Mouse (Mus musculus) hindbrain, postnatal 0 days (tissue): ENCODE measurements at regions not wholly inside any gene's neighbourhood (a gene's known extent, or its start where the extent isn't known, plus 50 kb on each side); places are given as distances from the start of the nearest gene placed in this dataset.

Experiments
- ATAC-seq: fragments of 200-750 bp; cut with Nextera tagmentation; 2 replicates; pipeline ENCODE4 v1.8.0; 2017; ENCODE audit warnings: mild to moderate bottlenecking, moderate TSS enrichment, moderate library complexity
- DNase-seq: peaks from one replicate; pipeline ENCODE4 v3.0.0-alpha.2; 2015; ENCODE audit warnings: low spot score
- H3K27ac ChIP-seq: fragments of 300-500 bp; sonication (generic); 2 replicates; pipeline ENCODE4 v1.5.1; 2014; ENCODE audit warnings: mild to moderate bottlenecking
- H3K27me3 ChIP-seq: fragments of 300-500 bp; sonication (generic); 2 replicates; pipeline ENCODE4 v1.6.1; 2014; ENCODE audit warnings: low read length, mixed read lengths; ENCODE audit not compliant: insufficient read depth
- H3K36me3 ChIP-seq: fragments of 300-500 bp; sonication (generic); 2 replicates; pipeline ENCODE4 v1.6.1; 2014; ENCODE audit warnings: low read length, mixed read lengths; ENCODE audit not compliant: insufficient read depth
- H3K4me1 ChIP-seq: fragments of 300-500 bp; sonication (generic); 2 replicates; pipeline ENCODE4 v1.6.1; 2014; ENCODE audit warnings: antibody characterized with exemption, low read length, mixed read lengths; ENCODE audit not compliant: insufficient read depth
- H3K4me2 ChIP-seq: fragments of 300-500 bp; sonication (generic); 2 replicates; pipeline ENCODE4 v1.6.1; 2014; ENCODE audit warnings: low read depth, mild to moderate bottlenecking, low read length, moderate library complexity, mixed read lengths
- H3K4me3 ChIP-seq: fragments of 300-500 bp; sonication (generic); 2 replicates; pipeline ENCODE4 v1.5.1; 2014; ENCODE audit warnings: low read length
- H3K9ac ChIP-seq: fragments of 300-500 bp; sonication (generic); replicated peaks from 2 replicates; pipeline ENCODE4 v1.6.1; 2014; ENCODE audit warnings: mild to moderate bottlenecking, low read length, moderate library complexity, mixed read lengths
- H3K9me3 ChIP-seq: fragments of 300-500 bp; sonication (generic); 2 replicates; pipeline ENCODE4 v1.6.1; 2016; ENCODE audit warnings: low read length, mixed read lengths
- CTCF ChIP-seq: IDR thresholded peaks from 2 replicates; pipeline ENCODE4 v1.5.1; 2016; ENCODE audit warnings: antibody characterized with exemption, control low read depth, low read depth
- WGBS: fragments of 180-500 bp; shearing (Covaris S2); extraction: QIAGEN DNeasy Blood & Tissue Kit; methylation state at CpG from one replicate; pipeline ENCODE4 v1.1.7; 2014; 5-methylcytosine and 5-hydroxymethylcytosine counted together

- no peaks in the 10 kb centered on the region for H3K36me3 ChIP-seq
- no peaks in the 10 kb centered on the region for H3K27me3 ChIP-seq
- H3K9ac ChIP-seq, result no peak overlapping the region
- H3K27ac ChIP-seq, result no peak overlapping the region
- H3K4me1 ChIP-seq, result no peaks in the 10 kb centered on the region
- ATAC-seq, result no peak
- H3K9me3 ChIP-seq, result no peaks in the 10 kb centered on the region
- 94% methylated on average over 7 of the region's 7 CpGs for WGBS
- DNase-seq, result no peak
- no peak for TF ChIP-seq CTCF
- no peak overlapping the region for H3K4me2 ChIP-seq
- H3K4me3 ChIP-seq, result no peak overlapping the region
These were observed 86.5 kb upstream of the Tmtc2 start for GRCm38 (mm10) chr10:105660761-105661160.

GRCm38 (mm10) chr10:105656788-105657187 lies 82.5 kb upstream of the Tmtc2 start:
- Histone ChIP-seq H3K27me3 (no peaks in the 10 kb centered on the region), H3K27ac (no peak overlapping the region), H3K9me3 (no peaks in the 10 kb centered on the region), H3K4me2 (no peak overlapping the region), H3K4me1 (no peaks in the 10 kb centered on the region), H3K9ac (no peak overlapping the region), H3K4me3 (no peak overlapping the region), H3K36me3 (no peaks in the 10 kb centered on the region)
- DNase-seq (no peak), ATAC-seq (no peak)
- no peak for TF ChIP-seq CTCF
- 79% methylated on average over 2 of the region's 2 CpGs for WGBS

- Histone ChIP-seq H3K27me3 (no peaks in the 10 kb centered on the region), H3K4me1 (no peaks in the 10 kb centered on the region), H3K36me3 (no peaks in the 10 kb centered on the region), H3K4me3 (no peak overlapping the region), H3K27ac (no peak overlapping the region), H3K4me2 (no peak overlapping the region), H3K9ac (no peak overlapping the region), H3K9me3 (no peaks in the 10 kb centered on the region)
- 85% methylated on average over 2 of the region's 2 CpGs for WGBS
- DNase-seq (no peak), ATAC-seq (no peak)
- TF ChIP-seq CTCF, result no peak
These were observed 78.2 kb upstream of the Tmtc2 start for GRCm38 (mm10) chr10:105652475-105652874.

- no peak overlapping the region for H3K4me3 ChIP-seq
- H3K4me1 ChIP-seq, result no peaks in the 10 kb centered on the region
- TF ChIP-seq CTCF, result peak; percentile 2; the same call in 1 of the 2 replicates
- H3K36me3 ChIP-seq, result no peaks in the 10 kb centered on the region
- peak; percentile 81 for DNase-seq
- H3K4me2 ChIP-seq, result peak overlapping the region; percentile 21; the same call in 1 of the 2 replicates
- WGBS, result 34% methylated on average over 9 of the region's 9 CpGs
- no peaks in the 10 kb centered on the region for H3K27me3 ChIP-seq
- ATAC-seq, result peak; percentile 94
- no peak overlapping the region for H3K9ac ChIP-seq
- H3K27ac ChIP-seq, result peak overlapping the region; percentile 41; the same call in 1 of the 2 replicates
- no peaks in the 10 kb centered on the region for H3K9me3 ChIP-seq
These were observed 64.8 kb upstream of the Tmtc2 start for GRCm38 (mm10) chr10:105639011-105639451.

GRCm38 (mm10) chr10:105638500-105638899 lies 64.2 kb upstream of the Tmtc2 start:
- H3K4me2 ChIP-seq, result peak overlapping the region; percentile 21; the same call in 1 of the 2 replicates
- WGBS, result 41% methylated on average over 10 of the region's 10 CpGs
- no peaks in the 10 kb centered on the region for H3K36me3 ChIP-seq
- no peak overlapping the region for H3K4me3 ChIP-seq
- no peak for TF ChIP-seq CTCF
- no peaks in the 10 kb centered on the region for H3K9me3 ChIP-seq
- no peak overlapping the region for H3K9ac ChIP-seq
- peak; percentile 16 for DNase-seq
- 0 out of 2 replicates have a peak, but pooled peaks have one; percentile 27 for ATAC-seq
- H3K4me1 ChIP-seq, result no peaks in the 10 kb centered on the region
- no peaks in the 10 kb centered on the region for H3K27me3 ChIP-seq
- H3K27ac ChIP-seq, result peak overlapping the region; percentile 45; the same call in 1 of the 2 replicates

- DNase-seq (no peak), ATAC-seq (no peak)
- H3K4me3 ChIP-seq, result no peak overlapping the region
- no peak overlapping the region for H3K9ac ChIP-seq
- H3K36me3 ChIP-seq, result no peaks in the 10 kb centered on the region
- H3K4me2 ChIP-seq, result no peak overlapping the region
- H3K4me1 ChIP-seq, result no peaks in the 10 kb centered on the region
- no peak overlapping the region for H3K27ac ChIP-seq
- H3K9me3 ChIP-seq, result no peaks in the 10 kb centered on the region
- no peak for TF ChIP-seq CTCF
- 73% methylated on average over 3 of the region's 3 CpGs for WGBS
- no peaks in the 10 kb centered on the region for H3K27me3 ChIP-seq
These were observed 52.6 kb upstream of the Tmtc2 start for GRCm38 (mm10) chr10:105626842-105627241.

- ATAC-seq (no peak), DNase-seq (no peak)
- no peak overlapping the region for H3K9ac ChIP-seq
- no peaks in the 10 kb centered on the region for H3K36me3 ChIP-seq
- 71% methylated on average over 8 of the region's 8 CpGs for WGBS
- H3K4me2 ChIP-seq, result no peak overlapping the region
- H3K27ac ChIP-seq, result no peak overlapping the region
- H3K9me3 ChIP-seq, result no peaks in the 10 kb centered on the region
- H3K4me1 ChIP-seq, result no peaks in the 10 kb centered on the region
- no peak overlapping the region for H3K4me3 ChIP-seq
- H3K27me3 ChIP-seq, result no peaks in the 10 kb centered on the region
- no peak for TF ChIP-seq CTCF
These were observed 51.2 kb upstream of the Tmtc2 start for GRCm38 (mm10) chr10:105625324-105625950.
